Mouse (Mus musculus): ENCODE measurements around the gene Limd1. TPM values are rescaled to one million over a fixed set of nuclear protein-coding genes. Genes with fewer than 3 reads are reported as not detected.

Limd1 gene
- polyA plus RNA-seq, 1 experiment from 2014 or later: 11.4 TPM

GRCm38 (mm10) chr9:123486635-123487034, 8.1 kb downstream of the Limd1 start:
- no peak overlapping the region for H3K9ac ChIP-seq
- no peak overlapping the region for H3K4me3 ChIP-seq
- no peaks in the 10 kb centered on the region for H3K36me3 ChIP-seq (replicated peaks)
- H3K9me3 ChIP-seq: no peaks in the 10 kb centered on the region
- no peaks in the 10 kb centered on the region for H3K27me3 ChIP-seq (replicated peaks)
- WGBS: 75% methylated on average over 3 of the region's 3 CpGs
- no peak overlapping the region for H3K4me2 ChIP-seq
- no peak overlapping the region for H3K27ac ChIP-seq
- ATAC-seq (replicated peaks): no peak
- no peaks in the 10 kb centered on the region; the same call in 1 of the 2 replicates for H3K4me1 ChIP-seq

DNA sequence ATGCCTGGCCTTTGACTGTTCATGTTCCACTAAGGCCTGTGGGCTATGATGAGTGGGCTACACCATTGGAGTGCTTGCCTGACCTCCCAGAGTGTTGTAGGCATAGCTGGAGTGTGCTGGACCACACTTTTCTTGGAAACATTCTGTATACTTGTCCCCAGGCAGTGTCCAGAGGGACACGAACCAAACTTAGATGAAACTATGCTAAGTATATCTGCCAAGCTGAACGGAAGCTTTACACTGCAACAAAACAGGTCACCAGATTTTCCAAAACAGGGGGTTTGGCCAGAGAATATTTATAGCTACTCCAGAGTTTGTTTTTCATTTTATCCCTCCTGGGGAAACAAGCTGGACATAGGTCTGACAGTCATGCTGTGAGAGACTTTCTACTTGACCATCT, 10.6 kb downstream of the Limd1 start:
- no peak overlapping the region for H3K27ac ChIP-seq
- no peaks in the 10 kb centered on the region for H3K27me3 ChIP-seq (replicated peaks)
- H3K9ac ChIP-seq: no peak overlapping the region
- ATAC-seq (replicated peaks): no peak
- H3K9me3 ChIP-seq: no peaks in the 10 kb centered on the region
- H3K4me1 ChIP-seq: peaks cover 7% of the 10 kb centered on the region; the same call in 1 of the 2 replicates
- WGBS: 86% methylated on average over 2 of the region's 2 CpGs
- H3K4me3 ChIP-seq: no peak overlapping the region
- no peak overlapping the region for H3K4me2 ChIP-seq
- no peaks in the 10 kb centered on the region for H3K36me3 ChIP-seq (replicated peaks)

GRCm38 (mm10) chr9:123489727-123490343, 11.3 kb downstream of the Limd1 start:
- H3K27me3 ChIP-seq (replicated peaks): no peaks in the 10 kb centered on the region

DNA sequence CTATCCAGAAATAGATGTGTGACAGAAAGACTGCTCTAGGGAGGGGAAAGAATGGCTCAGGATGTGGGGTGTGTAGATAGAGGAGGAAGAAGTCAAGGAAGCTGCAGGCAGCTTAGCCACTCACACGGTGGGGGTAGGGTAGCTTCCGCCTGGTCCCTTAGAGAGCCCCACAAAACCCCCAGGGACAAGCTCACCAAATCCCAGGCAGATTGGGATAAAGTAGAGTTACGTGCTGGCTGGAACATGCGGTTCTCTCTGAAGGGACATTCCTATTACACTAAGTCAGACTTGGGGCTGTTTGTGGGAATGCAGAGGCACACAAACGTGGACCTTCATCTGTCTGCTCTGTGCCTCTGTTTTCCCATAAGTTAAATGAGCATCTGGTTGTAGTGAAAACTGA, 12.4 kb downstream of the Limd1 start:
- Histone ChIP-seq H3K9ac (no peak overlapping the region), H3K4me2 (no peak overlapping the region), H3K4me3 (no peak overlapping the region), H3K4me1 (peaks cover 7% of the 10 kb centered on the region; the same call in 1 of the 2 replicates), H3K27me3 (replicated peaks) (no peaks in the 10 kb centered on the region), H3K9me3 (no peaks in the 10 kb centered on the region), H3K27ac (no peak overlapping the region), H3K36me3 (replicated peaks) (no peaks in the 10 kb centered on the region)
- 75% methylated on average over 5 of the region's 5 CpGs for WGBS
- no peak for ATAC-seq (replicated peaks)

More at GRCm38 (mm10) chr9:123489727-123490343, 11.3 kb downstream of the Limd1 start:
- no peak for ATAC-seq (replicated peaks)
- no peak overlapping the region for H3K4me2 ChIP-seq
- 73% methylated on average over 9 of the region's 9 CpGs for WGBS
- H3K36me3 ChIP-seq (replicated peaks): no peaks in the 10 kb centered on the region
- no peak overlapping the region for H3K9ac ChIP-seq
- H3K27ac ChIP-seq: no peak overlapping the region
- peaks cover 7% of the 10 kb centered on the region; the same call in 1 of the 2 replicates for H3K4me1 ChIP-seq
- no peaks in the 10 kb centered on the region for H3K9me3 ChIP-seq
- no peak overlapping the region for H3K4me3 ChIP-seq

DNA sequence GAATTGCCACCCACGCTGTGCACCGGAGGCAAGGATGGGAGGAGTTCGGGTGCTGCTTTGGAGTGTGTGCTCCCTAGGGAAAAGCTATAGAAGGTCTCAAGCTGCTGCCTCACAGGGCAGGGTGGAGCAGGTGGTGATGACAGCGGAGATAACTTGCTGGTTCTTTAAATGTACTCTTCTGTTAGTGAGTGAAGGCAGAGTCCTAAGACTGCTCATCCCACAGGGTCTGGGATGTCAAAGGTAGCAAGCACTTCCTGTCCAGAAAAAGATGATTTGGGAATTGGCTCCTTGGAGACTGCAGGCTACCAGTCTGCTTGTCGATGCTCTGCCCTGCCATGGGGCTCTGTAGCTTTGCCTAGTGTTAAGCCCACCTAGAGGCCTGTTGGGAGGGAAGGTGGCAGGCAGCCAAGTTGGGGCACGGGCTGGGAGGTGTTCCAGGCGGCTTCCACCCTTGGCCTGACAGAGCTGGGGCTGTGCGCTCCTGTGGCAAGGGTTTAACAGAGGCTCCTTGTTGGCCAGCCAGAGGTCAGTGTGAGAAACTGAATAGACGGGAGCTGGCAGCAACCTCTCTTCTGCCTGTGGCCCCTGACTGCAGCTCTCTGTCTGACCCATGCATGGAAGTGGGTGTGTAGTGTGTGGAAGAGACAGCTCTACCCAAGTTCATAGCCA, 13.5 kb downstream of the Limd1 start:
- no peak overlapping the region for H3K27ac ChIP-seq
- no peak overlapping the region for H3K9ac ChIP-seq
- no peaks in the 10 kb centered on the region for H3K9me3 ChIP-seq
- H3K4me1 ChIP-seq: peaks cover 9% of the 10 kb centered on the region; the same call in 1 of the 2 replicates
- 66% methylated on average over 9 of the region's 9 CpGs for WGBS
- no peaks in the 10 kb centered on the region for H3K27me3 ChIP-seq (replicated peaks)
- peak; percentile 89 for ATAC-seq (replicated peaks)
- H3K4me2 ChIP-seq: no peak overlapping the region
- H3K4me3 ChIP-seq: no peak overlapping the region
- no peaks in the 10 kb centered on the region for H3K36me3 ChIP-seq (replicated peaks)

GRCm38 (mm10) chr9:123496665-123497064, 18.2 kb downstream of the Limd1 start:
- Histone ChIP-seq H3K4me2 (peak overlapping the region; percentile 28), H3K9ac (no peak overlapping the region), H3K4me1 (peaks cover 9% of the 10 kb centered on the region; the same call in 1 of the 2 replicates), H3K9me3 (no peaks in the 10 kb centered on the region), H3K36me3 (replicated peaks) (no peaks in the 10 kb centered on the region), H3K27me3 (replicated peaks) (no peaks in the 10 kb centered on the region), H3K27ac (no peak overlapping the region), H3K4me3 (no peak overlapping the region)
- WGBS: 25% methylated on average over 13 of the region's 13 CpGs
- ATAC-seq (replicated peaks): no peak

GRCm38 (mm10) chr9:123497906-123498305, 19.4 kb downstream of the Limd1 start:
- H3K27ac ChIP-seq: no peak overlapping the region
- no peak overlapping the region for H3K9ac ChIP-seq
- H3K9me3 ChIP-seq: no peaks in the 10 kb centered on the region
- H3K4me3 ChIP-seq: no peak overlapping the region
- H3K36me3 ChIP-seq (replicated peaks): no peaks in the 10 kb centered on the region
- no peak for ATAC-seq (replicated peaks)
- no peak overlapping the region for H3K4me2 ChIP-seq
- no peaks in the 10 kb centered on the region for H3K27me3 ChIP-seq (replicated peaks)
- WGBS: 84% methylated on average over 5 of the region's 5 CpGs
- 0 out of 2 replicates have a peak, but pooled peaks cover 2% of the 10 kb centered on the region for H3K4me1 ChIP-seq

GRCm38 (mm10) chr9:123500480-123500879, 22.0 kb downstream of the Limd1 start:
- no peak for ATAC-seq (replicated peaks)
- no peak overlapping the region for H3K4me3 ChIP-seq
- no peak overlapping the region for H3K4me2 ChIP-seq
- H3K27me3 ChIP-seq (replicated peaks): no peaks in the 10 kb centered on the region
- H3K4me1 ChIP-seq: 0 out of 2 replicates have a peak, but pooled peaks cover 2% of the 10 kb centered on the region
- H3K9me3 ChIP-seq: no peaks in the 10 kb centered on the region
- H3K9ac ChIP-seq: no peak overlapping the region
- H3K36me3 ChIP-seq (replicated peaks): no peaks in the 10 kb centered on the region
- WGBS: 93% methylated on average over 4 of the region's 4 CpGs
- no peak overlapping the region for H3K27ac ChIP-seq

- Histone ChIP-seq H3K9me3 (no peaks in the 10 kb centered on the region), H3K27me3 (replicated peaks) (no peaks in the 10 kb centered on the region), H3K4me2 (no peak overlapping the region), H3K9ac (no peak overlapping the region), H3K36me3 (replicated peaks) (no peaks in the 10 kb centered on the region), H3K27ac (no peak overlapping the region), H3K4me1 (no peaks in the 10 kb centered on the region), H3K4me3 (no peak overlapping the region)
- WGBS: 76% methylated on average over 5 of the region's 5 CpGs
- no peak for ATAC-seq (replicated peaks)
Measured at GRCm38 (mm10) chr9:123503171-123503834, 24.8 kb downstream of the Limd1 start.

GRCm38 (mm10) chr9:123504325-123504724, 25.8 kb downstream of the Limd1 start:
- Histone ChIP-seq H3K4me2 (no peak overlapping the region), H3K4me3 (no peak overlapping the region), H3K4me1 (no peaks in the 10 kb centered on the region), H3K9me3 (no peaks in the 10 kb centered on the region), H3K36me3 (replicated peaks) (no peaks in the 10 kb centered on the region), H3K27me3 (replicated peaks) (no peaks in the 10 kb centered on the region), H3K9ac (no peak overlapping the region), H3K27ac (no peak overlapping the region)
- 9% methylated on average over 2 of the region's 2 CpGs for WGBS
- ATAC-seq (replicated peaks): 0 out of 2 replicates have a peak, but pooled peaks have one; percentile 50

DNA sequence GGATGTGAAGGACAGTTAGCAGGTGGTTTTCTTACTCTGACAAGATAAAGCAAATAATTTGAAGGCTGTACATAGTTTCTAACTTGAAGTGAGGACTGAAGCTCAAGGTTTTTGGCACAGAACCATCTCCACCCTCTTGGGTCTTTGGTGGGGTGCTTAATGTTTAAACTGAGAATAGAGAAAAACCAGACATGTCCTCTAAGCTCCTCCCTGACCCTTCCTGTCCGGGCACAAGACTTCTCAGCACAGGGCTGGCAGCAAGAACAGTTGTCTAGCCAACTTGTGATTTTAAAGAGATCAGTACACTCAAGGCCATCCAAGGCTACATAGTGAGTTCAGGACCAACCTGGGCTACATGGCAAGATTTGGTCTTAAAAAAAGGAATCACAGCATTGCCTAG, 27.1 kb downstream of the Limd1 start:
- Histone ChIP-seq H3K36me3 (replicated peaks) (no peaks in the 10 kb centered on the region), H3K27me3 (replicated peaks) (no peaks in the 10 kb centered on the region), H3K4me1 (peaks cover 8% of the 10 kb centered on the region), H3K4me3 (no peak overlapping the region), H3K9ac (no peak overlapping the region), H3K9me3 (no peaks in the 10 kb centered on the region), H3K27ac (no peak overlapping the region), H3K4me2 (no peak overlapping the region)
- 82% methylated on average over 1 of the region's 1 CpGs for WGBS
- no peak for ATAC-seq (replicated peaks)

DNA sequence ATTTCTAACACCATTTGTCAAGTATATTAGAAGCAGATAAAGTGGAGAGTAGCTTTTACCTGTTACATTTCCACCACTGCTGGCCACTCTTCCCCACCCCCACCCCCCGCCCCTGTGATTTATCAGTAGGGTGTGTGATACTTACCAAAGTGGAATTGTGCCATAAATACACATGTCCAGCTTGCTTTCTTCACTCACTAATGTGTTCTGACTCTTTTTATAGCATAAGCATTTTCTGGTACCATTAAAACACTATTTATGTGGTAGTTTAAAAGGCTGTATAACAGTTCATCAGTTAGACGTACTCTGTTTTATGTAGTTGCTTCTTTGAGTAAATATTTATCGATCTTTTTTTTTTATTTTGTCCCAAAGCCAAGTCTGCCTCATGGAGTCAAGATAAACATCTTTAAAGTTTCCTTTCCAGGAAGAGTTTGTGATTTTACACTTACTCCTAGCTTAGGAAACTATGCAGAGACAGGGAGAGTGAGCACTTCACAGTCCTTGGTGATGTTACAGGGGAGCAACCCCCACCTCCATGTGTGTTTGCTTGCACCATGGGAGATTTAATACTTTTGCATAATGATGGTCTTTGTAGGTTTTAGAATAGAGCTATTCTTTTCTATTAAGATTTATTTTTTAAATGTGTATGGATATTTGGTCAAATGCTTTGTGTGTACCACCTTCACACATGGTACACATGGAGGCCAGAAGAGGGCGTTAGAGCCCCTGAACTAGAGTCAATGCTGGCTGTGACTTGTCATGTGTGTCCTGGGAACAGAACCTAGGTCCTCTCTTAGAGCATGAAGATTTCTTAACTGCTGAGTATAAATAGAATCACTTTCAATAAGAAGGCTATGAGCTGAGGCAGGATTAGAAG, 28.0 kb downstream of the Limd1 start:
- no peak overlapping the region for H3K4me3 ChIP-seq
- no peak overlapping the region for H3K9ac ChIP-seq
- H3K9me3 ChIP-seq: no peaks in the 10 kb centered on the region
- no peak overlapping the region for H3K4me2 ChIP-seq
- WGBS: 82% methylated on average over 4 of the region's 4 CpGs
- no peak overlapping the region for H3K27ac ChIP-seq
- H3K36me3 ChIP-seq (replicated peaks): no peaks in the 10 kb centered on the region
- ATAC-seq (replicated peaks): no peak
- no peaks in the 10 kb centered on the region for H3K27me3 ChIP-seq (replicated peaks)
- H3K4me1 ChIP-seq: peaks cover 8% of the 10 kb centered on the region

Data from midbrain, embryonic 15.5 days (tissue).